Mouse (Mus musculus): ENCODE measurements around the gene Vac14. TPM values are rescaled to one million over a fixed set of nuclear protein-coding genes. Genes with fewer than 3 reads are reported as not detected.

Gene Vac14
- polyA plus RNA-seq, 1 experiment from 2014 or later: 29.3 TPM

DNA sequence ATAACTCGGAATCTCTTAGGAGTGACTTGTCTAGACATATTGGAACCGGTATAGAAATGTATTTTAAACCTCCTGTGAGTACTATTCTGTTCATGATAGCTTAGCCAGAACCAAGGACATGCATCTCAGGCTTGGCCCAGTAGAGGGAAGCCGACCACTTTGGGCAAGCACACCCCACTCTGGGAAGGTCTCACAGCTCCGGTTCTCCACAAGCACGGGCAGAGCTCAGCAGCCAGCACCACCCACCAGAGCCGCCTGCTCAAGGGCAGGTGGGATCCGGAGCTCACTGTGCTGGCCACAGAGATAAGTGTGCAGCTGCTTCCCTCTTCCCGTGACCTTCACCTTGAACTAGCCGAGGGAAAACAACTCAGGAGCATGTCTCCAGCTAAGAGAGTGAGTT, 32.5 kb downstream of the Vac14 start:
- no peak overlapping the region for H3K4me3 ChIP-seq (ENCODE audit: low read depth, low read length)
- no peak overlapping the region for H3K27ac ChIP-seq (replicated peaks; ENCODE audit: low read depth, low read length)
- no peak for ATAC-seq (replicated peaks; ENCODE audit: insufficient number of reproducible peaks, low FRiP score, low TSS enrichment, low read depth)
- DNase-seq (ENCODE audit: low spot score): no peak
- no peaks in the 10 kb centered on the region for H3K4me1 ChIP-seq (ENCODE audit: control insufficient read depth, insufficient read depth, low read length)
- H3K9ac ChIP-seq (replicated peaks; ENCODE audit: low read length): no peak overlapping the region
- no peaks in the 10 kb centered on the region; the same call in 1 of the 2 replicates for H3K36me3 ChIP-seq (replicated peaks; ENCODE audit: control insufficient read depth, insufficient read depth, low read depth, low read length)
- no peaks in the 10 kb centered on the region for H3K27me3 ChIP-seq (ENCODE audit: control insufficient read depth, insufficient read depth, low read length)
- WGBS: 91% methylated on average over 9 of the region's 9 CpGs
- H3K4me2 ChIP-seq (ENCODE audit: low read depth, low read length): no peak overlapping the region
- H3K9me3 ChIP-seq (replicated peaks; ENCODE audit: control insufficient read depth, low read length): no peaks in the 10 kb centered on the region

GRCm38 (mm10) chr8:110651847-110652246, 33.5 kb downstream of the Vac14 start:
- H3K36me3 ChIP-seq (replicated peaks; ENCODE audit: control insufficient read depth, insufficient read depth, low read depth, low read length): no peaks in the 10 kb centered on the region; the same call in 1 of the 2 replicates
- H3K27me3 ChIP-seq (ENCODE audit: control insufficient read depth, insufficient read depth, low read length): no peaks in the 10 kb centered on the region
- no peak for DNase-seq (ENCODE audit: low spot score)
- no peak overlapping the region for H3K4me3 ChIP-seq (ENCODE audit: low read depth, low read length)
- H3K4me2 ChIP-seq (ENCODE audit: low read depth, low read length): no peak overlapping the region
- no peak for ATAC-seq (replicated peaks; ENCODE audit: insufficient number of reproducible peaks, low FRiP score, low TSS enrichment, low read depth)
- H3K4me1 ChIP-seq (ENCODE audit: control insufficient read depth, insufficient read depth, low read length): no peaks in the 10 kb centered on the region
- H3K9ac ChIP-seq (replicated peaks; ENCODE audit: low read length): no peak overlapping the region
- H3K9me3 ChIP-seq (replicated peaks; ENCODE audit: control insufficient read depth, low read length): no peaks in the 10 kb centered on the region
- WGBS: 82% methylated on average over 4 of the region's 4 CpGs
- no peak overlapping the region for H3K27ac ChIP-seq (replicated peaks; ENCODE audit: low read depth, low read length)

DNA sequence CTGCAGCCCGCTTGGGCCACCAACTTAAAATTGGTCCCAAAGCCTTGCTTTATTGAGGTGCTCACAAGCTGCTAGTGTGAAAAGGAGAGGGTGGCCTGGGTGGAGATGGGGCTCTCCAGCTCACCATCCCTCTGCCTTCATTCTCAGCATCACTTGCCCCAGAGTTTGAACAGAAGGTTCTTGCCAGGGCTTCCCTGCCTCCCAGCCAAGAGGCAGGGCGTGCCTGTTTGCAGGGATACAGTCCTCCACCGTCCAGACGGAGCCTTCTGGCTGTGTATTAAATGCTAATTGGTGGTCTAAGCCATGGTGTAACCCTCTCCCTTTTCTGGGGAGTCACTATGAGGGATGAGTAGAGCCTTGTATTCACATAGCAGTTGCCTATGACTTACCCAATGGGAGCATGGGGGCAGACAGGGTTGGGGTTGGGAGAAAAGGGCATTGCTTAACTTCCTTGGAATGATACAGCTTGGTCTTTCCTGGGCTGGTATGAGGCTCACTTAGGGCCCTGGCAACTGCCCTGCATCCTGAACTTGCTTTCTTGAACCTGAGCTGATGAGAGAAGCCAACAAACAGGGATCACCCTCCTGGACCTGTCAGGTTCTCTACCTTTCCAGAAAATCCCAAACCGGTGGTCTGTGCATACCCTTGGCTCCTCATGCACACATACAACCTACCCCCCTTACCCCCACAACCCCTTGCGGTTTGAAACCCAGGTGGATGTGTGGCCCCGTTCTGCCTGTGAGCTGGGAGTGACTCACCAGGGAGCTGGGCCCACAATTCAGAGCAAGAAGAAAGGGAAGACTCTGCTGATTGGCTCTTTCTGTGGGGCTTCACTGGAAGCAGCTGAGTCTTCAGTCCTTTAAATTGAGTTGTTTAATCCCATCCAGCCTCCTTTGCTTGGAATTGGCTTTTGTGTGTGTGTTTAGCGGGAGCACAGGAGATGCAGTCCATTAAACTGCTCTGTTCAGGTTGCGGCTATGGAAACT, 36.0 kb downstream of the Vac14 start:
- H3K27ac ChIP-seq (replicated peaks; ENCODE audit: low read depth, low read length): no peak overlapping the region
- no peaks in the 10 kb centered on the region for H3K9me3 ChIP-seq (replicated peaks; ENCODE audit: control insufficient read depth, low read length)
- no peaks in the 10 kb centered on the region; the same call in 1 of the 2 replicates for H3K36me3 ChIP-seq (replicated peaks; ENCODE audit: control insufficient read depth, insufficient read depth, low read depth, low read length)
- no peak overlapping the region for H3K9ac ChIP-seq (replicated peaks; ENCODE audit: low read length)
- ATAC-seq (replicated peaks; ENCODE audit: insufficient number of reproducible peaks, low FRiP score, low TSS enrichment, low read depth) (no peak), DNase-seq (ENCODE audit: low spot score) (no peak)
- no peaks in the 10 kb centered on the region for H3K4me1 ChIP-seq (ENCODE audit: control insufficient read depth, insufficient read depth, low read length)
- H3K4me3 ChIP-seq (ENCODE audit: low read depth, low read length): no peak overlapping the region
- H3K4me2 ChIP-seq (ENCODE audit: low read depth, low read length): no peak overlapping the region
- WGBS: 80% methylated on average over 9 of the region's 9 CpGs
- H3K27me3 ChIP-seq (ENCODE audit: control insufficient read depth, insufficient read depth, low read length): no peaks in the 10 kb centered on the region

GRCm38 (mm10) chr8:110655827-110656226, 37.4 kb downstream of the Vac14 start:
- Histone ChIP-seq H3K27ac (replicated peaks; ENCODE audit: low read depth, low read length) (no peak overlapping the region), H3K4me1 (ENCODE audit: control insufficient read depth, insufficient read depth, low read length) (no peaks in the 10 kb centered on the region), H3K4me3 (ENCODE audit: low read depth, low read length) (no peak overlapping the region), H3K9ac (replicated peaks; ENCODE audit: low read length) (no peak overlapping the region), H3K9me3 (replicated peaks; ENCODE audit: control insufficient read depth, low read length) (no peaks in the 10 kb centered on the region), H3K36me3 (replicated peaks; ENCODE audit: control insufficient read depth, insufficient read depth, low read depth, low read length) (peaks cover 1% of the 10 kb centered on the region; the same call in 1 of the 2 replicates), H3K27me3 (ENCODE audit: control insufficient read depth, insufficient read depth, low read length) (no peaks in the 10 kb centered on the region), H3K4me2 (ENCODE audit: low read depth, low read length) (no peak overlapping the region)
- DNase-seq (ENCODE audit: low spot score) (no peak), ATAC-seq (replicated peaks; ENCODE audit: insufficient number of reproducible peaks, low FRiP score, low TSS enrichment, low read depth) (no peak)
- WGBS: 92% methylated on average over 1 of the region's 1 CpGs

DNA sequence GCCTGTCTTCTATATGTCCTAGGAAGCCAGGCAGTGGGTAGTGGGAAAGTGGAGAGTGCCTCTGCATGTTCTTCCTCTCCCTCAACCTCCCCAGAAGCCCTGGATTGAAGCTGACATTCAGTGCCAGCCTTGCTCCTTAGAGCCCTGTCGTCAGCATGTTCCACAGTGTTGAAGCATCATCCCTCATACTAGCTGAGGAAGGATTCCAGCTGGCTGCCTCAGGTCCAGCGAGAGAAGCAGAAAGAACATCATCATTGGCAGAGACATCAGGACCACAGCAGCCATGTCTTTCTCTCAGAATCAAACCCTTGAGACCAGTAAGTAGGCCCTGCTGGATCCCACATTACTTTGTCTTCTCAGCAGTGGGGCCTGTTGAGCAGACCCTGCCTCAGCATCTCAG, 39.3 kb downstream of the Vac14 start:
- ATAC-seq (replicated peaks; ENCODE audit: insufficient number of reproducible peaks, low FRiP score, low TSS enrichment, low read depth): no peak
- 91% methylated on average over 2 of the region's 2 CpGs for WGBS
- Histone ChIP-seq H3K4me2 (ENCODE audit: low read depth, low read length) (no peak overlapping the region), H3K27ac (replicated peaks; ENCODE audit: low read depth, low read length) (no peak overlapping the region), H3K4me1 (ENCODE audit: control insufficient read depth, insufficient read depth, low read length) (no peaks in the 10 kb centered on the region), H3K36me3 (replicated peaks; ENCODE audit: control insufficient read depth, insufficient read depth, low read depth, low read length) (peaks cover 3% of the 10 kb centered on the region; the same call in 1 of the 2 replicates), H3K27me3 (ENCODE audit: control insufficient read depth, insufficient read depth, low read length) (no peaks in the 10 kb centered on the region), H3K9ac (replicated peaks; ENCODE audit: low read length) (no peak overlapping the region), H3K4me3 (ENCODE audit: low read depth, low read length) (no peak overlapping the region), H3K9me3 (replicated peaks; ENCODE audit: control insufficient read depth, low read length) (no peaks in the 10 kb centered on the region)
- DNase-seq (ENCODE audit: low spot score): no peak

GRCm38 (mm10) chr8:110660121-110660520, 41.7 kb downstream of the Vac14 start:
- H3K4me1 ChIP-seq (ENCODE audit: control insufficient read depth, insufficient read depth, low read length): no peaks in the 10 kb centered on the region
- no peak overlapping the region for H3K27ac ChIP-seq (replicated peaks; ENCODE audit: low read depth, low read length)
- H3K9me3 ChIP-seq (replicated peaks; ENCODE audit: control insufficient read depth, low read length): no peaks in the 10 kb centered on the region
- H3K4me3 ChIP-seq (ENCODE audit: low read depth, low read length): no peak overlapping the region
- H3K27me3 ChIP-seq (ENCODE audit: control insufficient read depth, insufficient read depth, low read length): no peaks in the 10 kb centered on the region
- no peak overlapping the region for H3K9ac ChIP-seq (replicated peaks; ENCODE audit: low read length)
- peaks cover 3% of the 10 kb centered on the region; the same call in 1 of the 2 replicates for H3K36me3 ChIP-seq (replicated peaks; ENCODE audit: control insufficient read depth, insufficient read depth, low read depth, low read length)
- H3K4me2 ChIP-seq (ENCODE audit: low read depth, low read length): no peak overlapping the region
- DNase-seq (ENCODE audit: low spot score): no peak
- ATAC-seq (replicated peaks; ENCODE audit: insufficient number of reproducible peaks, low FRiP score, low TSS enrichment, low read depth): no peak

- no peak for DNase-seq (ENCODE audit: low spot score)
- Histone ChIP-seq H3K27me3 (ENCODE audit: control insufficient read depth, insufficient read depth, low read length) (no peaks in the 10 kb centered on the region), H3K4me2 (ENCODE audit: low read depth, low read length) (no peak overlapping the region), H3K4me1 (ENCODE audit: control insufficient read depth, insufficient read depth, low read length) (no peaks in the 10 kb centered on the region), H3K9me3 (replicated peaks; ENCODE audit: control insufficient read depth, low read length) (no peaks in the 10 kb centered on the region), H3K9ac (replicated peaks; ENCODE audit: low read length) (no peak overlapping the region), H3K4me3 (ENCODE audit: low read depth, low read length) (no peak overlapping the region), H3K36me3 (replicated peaks; ENCODE audit: control insufficient read depth, insufficient read depth, low read depth, low read length) (peaks cover 3% of the 10 kb centered on the region; the same call in 1 of the 2 replicates), H3K27ac (replicated peaks; ENCODE audit: low read depth, low read length) (no peak overlapping the region)
- ATAC-seq (replicated peaks; ENCODE audit: insufficient number of reproducible peaks, low FRiP score, low TSS enrichment, low read depth): no peak
- 75% methylated on average over 5 of the region's 5 CpGs for WGBS
Observed at GRCm38 (mm10) chr8:110662545-110662944, 44.2 kb downstream of the Vac14 start.

DNA sequence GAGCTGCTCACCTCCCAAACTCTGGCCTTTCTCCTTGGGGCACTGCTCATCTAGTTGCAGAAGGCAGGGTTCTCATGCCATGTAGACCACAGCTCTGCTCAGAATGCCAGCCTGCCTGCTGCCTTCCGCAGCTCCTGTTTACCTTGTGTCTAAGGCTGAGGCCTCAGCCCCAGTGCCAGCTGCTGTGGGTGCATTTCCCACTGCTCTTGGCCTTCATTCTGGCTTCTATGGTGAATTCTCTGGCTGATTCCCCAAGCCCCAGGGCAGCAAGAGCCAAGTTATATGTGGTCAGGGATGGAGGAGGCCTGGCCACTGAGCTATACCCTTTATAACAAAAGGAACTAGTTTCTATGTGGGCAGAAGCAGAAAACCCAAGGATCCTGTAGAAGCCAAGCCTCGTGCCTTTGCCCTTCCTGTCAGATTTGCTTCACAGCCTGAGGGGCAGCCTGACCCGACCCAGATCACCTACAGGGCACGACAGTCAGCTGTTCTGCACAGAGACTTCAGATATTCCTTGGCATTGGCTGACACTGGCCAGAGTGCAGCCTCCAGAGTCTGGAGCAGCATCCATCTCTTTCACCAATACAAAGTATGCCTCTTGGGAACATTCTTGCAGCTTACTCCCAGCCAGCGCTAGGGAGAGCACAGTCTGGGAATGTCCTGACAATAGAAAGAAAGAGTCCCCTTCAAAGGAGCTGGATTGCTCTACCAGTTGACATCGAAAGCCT, 44.8 kb downstream of the Vac14 start:
- H3K36me3 ChIP-seq (replicated peaks; ENCODE audit: control insufficient read depth, insufficient read depth, low read depth, low read length): peaks cover 3% of the 10 kb centered on the region; the same call in 1 of the 2 replicates
- no peak overlapping the region for H3K9ac ChIP-seq (replicated peaks; ENCODE audit: low read length)
- ATAC-seq (replicated peaks; ENCODE audit: insufficient number of reproducible peaks, low FRiP score, low TSS enrichment, low read depth): no peak
- H3K27ac ChIP-seq (replicated peaks; ENCODE audit: low read depth, low read length): no peak overlapping the region
- no peaks in the 10 kb centered on the region for H3K9me3 ChIP-seq (replicated peaks; ENCODE audit: control insufficient read depth, low read length)
- H3K27me3 ChIP-seq (ENCODE audit: control insufficient read depth, insufficient read depth, low read length): no peaks in the 10 kb centered on the region
- DNase-seq (ENCODE audit: low spot score): no peak
- no peak overlapping the region for H3K4me3 ChIP-seq (ENCODE audit: low read depth, low read length)
- H3K4me2 ChIP-seq (ENCODE audit: low read depth, low read length): no peak overlapping the region
- WGBS: 73% methylated on average over 6 of the region's 6 CpGs
- H3K4me1 ChIP-seq (ENCODE audit: control insufficient read depth, insufficient read depth, low read length): no peaks in the 10 kb centered on the region

Data from embryonic facial prominence, embryonic 11.5 days (tissue).